Mouse (Mus musculus) 3134 (cell line): ENCODE data around the gene F2r.
A peak's percentile ranks its signal among the peaks of the same experiment; 100 is the strongest.

ENCODE experiments used
- DNase-seq: peaks from one replicate; pipeline ENCODE4 v3.0.0-alpha.2; 2011; ENCODE audit warnings: low spot score; ENCODE audit not compliant: insufficient read length; ENCODE audit errors: extremely low read depth

The F2r gene

GRCm38 (mm10) chr13:95597578-95597977 is 20.7 kb downstream of the F2r start:
- DNase-seq, result no peak

DNA sequence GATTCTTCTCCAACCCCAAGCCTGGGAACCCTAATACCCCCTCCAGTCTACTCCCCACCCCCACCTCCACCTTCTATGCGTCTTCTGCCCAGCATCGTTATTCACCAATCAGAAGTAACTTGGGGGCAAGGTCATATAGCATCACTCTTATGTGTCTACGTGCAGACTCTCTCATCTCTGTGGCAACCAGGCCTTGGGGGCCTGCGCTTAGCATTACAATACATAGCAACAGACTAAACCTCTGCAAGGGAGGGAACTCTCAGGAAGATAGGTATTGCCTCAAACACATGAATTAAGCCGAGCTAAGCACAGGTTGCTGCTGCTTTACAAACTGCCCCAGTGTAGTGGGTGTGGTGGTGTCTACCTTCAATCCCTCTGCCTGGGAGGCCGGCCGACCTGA is 21.6 kb downstream of the F2r start:
- no peak for DNase-seq

DNA sequence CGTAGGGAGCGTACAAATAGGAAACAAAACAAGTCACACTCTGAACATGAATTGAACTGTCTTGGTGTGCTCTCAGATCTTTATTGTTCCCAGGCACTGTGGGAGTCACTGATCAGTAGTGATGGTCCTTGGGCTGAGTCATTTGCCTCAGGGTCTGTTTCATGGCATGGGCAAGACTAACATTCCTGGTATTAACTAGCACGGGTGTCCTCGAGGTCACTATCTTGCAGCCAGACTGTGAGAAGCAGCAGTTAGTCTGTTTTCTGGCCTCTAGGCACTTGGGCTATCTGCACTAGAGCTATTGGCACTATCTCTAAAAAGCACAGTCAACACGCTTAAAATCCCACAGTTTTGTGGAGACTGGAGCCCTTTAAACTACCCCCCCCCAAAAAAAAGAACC is 22.4 kb downstream of the F2r start:
- DNase-seq, result no peak

DNA sequence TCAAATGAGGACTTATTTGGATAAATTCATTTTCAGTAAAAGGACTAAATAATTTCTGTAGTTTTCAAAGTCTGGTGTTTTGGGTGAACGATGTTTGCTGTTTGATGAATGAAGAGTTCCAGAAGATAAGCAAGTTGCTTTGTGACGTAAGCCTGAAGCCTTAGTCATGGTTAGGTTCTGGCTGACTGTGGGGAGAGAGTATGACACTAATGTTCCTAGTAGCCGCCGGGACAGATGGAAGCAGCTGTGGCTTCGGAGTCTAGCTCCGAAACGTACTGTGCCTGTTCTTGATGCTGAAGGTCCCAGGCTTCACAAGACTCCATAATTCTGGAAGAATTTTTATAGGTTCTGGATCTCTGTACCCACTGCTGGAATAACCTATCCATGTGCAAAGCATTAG is 22.9 kb downstream of the F2r start:
- no peak for DNase-seq

- no peak for DNase-seq
These were observed 25.4 kb downstream of the F2r start for GRCm38 (mm10) chr13:95592860-95593259.

DNA sequence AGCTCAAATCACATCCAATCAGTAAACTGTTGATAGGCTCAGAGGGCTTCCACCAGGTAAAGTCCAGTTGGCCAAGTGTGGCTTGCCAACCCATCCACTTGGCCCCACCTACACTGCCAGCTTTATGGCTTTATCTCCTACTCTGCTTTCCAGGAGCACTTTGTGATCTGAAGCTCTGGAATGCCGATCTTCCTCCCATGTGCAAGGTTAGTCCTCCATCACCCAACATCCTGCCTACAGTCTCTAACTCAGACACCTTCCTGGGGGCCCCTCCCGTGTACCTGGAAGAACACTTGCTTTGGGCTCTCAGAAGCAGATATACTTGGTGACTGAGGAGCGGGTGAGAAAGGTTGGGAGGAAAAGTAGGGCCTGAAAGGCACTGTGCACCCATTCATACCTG is 26.7 kb downstream of the F2r start:
- DNase-seq, result no peak

- no peak for DNase-seq
These were observed 30.7 kb downstream of the F2r start for GRCm38 (mm10) chr13:95587628-95588027.

- DNase-seq, result peak; percentile 24
These were observed 33.4 kb downstream of the F2r start for GRCm38 (mm10) chr13:95584898-95585297.

GRCm38 (mm10) chr13:95583237-95584189 is 34.8 kb downstream of the F2r start:
- DNase-seq, result no peak

GRCm38 (mm10) chr13:95581850-95582249 is 36.4 kb downstream of the F2r start:
- DNase-seq, result no peak

GRCm38 (mm10) chr13:95578016-95578697 is 40.1 kb downstream of the F2r start:
- no peak for DNase-seq

GRCm38 (mm10) chr13:95570877-95571276 is 47.4 kb downstream of the F2r start:
- no peak for DNase-seq

DNA sequence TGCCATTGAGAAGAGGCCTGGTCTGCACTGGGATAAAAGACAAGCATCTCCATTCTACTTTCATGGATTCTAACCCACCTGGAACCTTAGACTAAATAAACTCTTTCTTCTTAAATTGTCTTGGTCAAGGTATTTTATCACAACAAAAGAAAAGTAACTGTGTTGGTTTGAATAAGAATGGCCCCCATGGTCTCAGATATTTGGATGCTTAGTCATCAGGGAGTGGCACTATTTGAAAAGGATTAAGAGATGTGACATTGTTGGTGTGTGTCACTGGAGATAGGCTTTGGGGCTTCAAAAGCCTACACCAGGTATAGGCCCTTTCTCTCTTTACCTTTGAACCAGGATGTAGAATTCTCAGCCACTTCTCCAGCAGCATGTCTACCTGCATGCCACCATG is 49.0 kb downstream of the F2r start:
- DNase-seq, result no peak

DNA sequence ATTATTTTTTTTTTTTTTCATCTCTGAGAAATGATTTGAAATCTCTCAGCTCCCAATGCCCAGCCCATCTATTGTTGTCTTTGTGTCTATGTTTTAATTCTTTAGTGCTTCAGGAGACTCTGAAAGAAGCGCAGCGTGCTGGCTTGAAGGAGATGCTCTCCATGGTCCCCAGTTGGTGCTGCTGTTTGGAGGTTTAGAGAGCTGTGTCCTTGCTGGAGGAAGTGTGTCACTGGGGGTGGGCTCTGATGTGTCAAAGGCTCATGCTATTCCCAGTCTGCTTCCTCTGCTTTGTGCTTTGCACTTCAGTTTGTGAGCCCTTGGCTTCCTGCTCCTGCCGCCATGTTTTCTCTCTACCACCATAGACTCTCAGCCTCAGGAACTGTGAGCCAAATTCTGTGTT is 50.0 kb downstream of the F2r start:
- no peak for DNase-seq

DNA sequence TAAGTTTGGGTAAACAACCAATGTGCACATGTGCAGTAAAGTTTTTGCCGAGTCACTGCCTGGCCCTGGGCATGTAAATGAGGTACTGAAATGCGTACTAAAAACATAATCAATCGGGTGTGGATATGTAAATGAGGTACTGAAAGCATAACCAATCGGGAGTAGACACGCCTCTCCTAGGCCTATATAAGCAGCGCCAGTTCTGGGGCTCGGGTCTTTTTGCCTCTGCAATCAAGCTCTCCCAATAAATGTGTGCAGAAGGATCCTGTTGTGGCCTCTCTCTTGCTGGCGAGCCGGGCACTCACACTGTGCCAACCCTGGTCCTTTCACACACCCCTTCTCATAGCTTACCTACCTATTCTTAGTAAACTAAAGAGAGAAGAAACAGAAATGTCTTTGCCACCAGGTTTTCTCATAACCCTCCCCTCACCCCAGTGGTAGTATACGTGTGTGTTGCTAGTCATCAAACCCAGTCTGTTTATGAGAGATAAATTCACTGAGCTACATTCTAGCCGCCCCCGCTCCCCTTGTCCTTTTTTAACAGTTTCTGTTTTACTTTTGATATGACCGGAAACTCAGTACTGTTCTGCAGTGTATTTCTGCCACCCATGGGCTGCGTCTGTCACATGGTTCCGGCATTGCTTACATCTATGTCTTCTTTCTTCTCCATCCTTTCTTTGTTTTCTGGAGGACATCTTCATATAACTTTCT is 51.3 kb downstream of the F2r start:
- no peak for DNase-seq

DNA sequence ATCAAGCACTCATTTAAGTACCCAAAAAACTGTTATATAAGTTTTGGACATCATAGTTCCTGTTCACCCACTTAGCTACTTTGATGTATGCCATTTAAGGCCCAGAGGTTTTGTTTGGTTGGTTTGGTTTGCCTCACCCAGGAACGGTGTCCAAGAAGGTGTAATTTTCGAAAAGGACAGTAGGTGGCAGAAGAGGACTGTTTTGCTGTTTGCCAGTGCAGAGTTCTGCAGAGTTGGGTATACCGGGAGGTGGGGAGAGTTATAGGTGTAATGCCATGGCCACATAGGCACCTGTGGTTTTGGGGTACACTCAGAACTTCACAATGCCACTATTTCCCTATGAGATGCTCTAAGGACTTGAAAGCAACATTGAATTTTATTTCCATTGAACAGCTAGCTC is 54.6 kb downstream of the F2r start:
- DNase-seq, result no peak

DNA sequence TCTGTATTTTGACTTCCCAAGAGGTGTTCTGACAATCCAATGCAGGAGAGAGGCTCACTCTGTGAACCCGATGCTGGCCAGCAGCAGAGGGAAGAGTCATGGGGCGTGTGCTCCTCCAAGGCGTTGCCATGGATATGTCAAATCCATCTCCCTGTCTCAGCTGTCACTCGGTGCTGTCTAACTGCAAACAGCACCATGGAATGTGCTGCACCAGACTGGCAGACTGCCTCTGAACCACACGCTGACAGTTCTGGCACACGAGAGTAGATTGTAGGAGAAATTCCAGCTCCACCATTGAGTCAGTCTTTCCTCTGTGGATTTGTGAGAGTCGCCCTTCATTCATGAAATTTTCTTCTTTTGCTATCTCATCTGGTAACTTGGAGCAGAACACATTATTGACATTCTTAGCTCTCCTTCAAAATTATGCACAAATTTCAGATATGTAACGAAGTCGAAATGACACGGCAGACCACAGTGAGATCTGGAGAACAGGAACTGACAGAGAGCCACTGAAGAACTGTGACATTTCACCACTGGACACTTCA is 55.1 kb downstream of the F2r start:
- peak; percentile 28 for DNase-seq

DNA sequence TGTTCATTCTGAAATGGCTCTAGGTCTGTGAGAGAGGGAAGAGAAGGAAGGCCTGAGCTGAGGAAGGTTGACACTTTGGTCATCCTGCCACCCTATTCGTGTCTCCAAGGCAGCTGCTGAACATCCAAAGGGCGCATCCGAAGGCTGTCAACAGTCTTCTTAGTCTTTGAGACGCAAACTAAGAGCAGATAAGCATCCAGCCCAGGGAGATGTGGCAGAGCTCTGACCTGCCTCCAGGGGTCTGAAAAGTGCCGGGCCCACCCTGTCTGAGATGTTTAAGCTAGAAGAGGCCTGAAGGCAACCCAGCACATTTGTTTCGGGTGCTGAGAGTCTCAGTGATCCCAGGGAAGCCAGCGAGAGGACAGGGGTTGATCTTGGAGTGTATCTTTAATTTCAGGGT is 61.0 kb downstream of the F2r start:
- DNase-seq, result no peak

DNA sequence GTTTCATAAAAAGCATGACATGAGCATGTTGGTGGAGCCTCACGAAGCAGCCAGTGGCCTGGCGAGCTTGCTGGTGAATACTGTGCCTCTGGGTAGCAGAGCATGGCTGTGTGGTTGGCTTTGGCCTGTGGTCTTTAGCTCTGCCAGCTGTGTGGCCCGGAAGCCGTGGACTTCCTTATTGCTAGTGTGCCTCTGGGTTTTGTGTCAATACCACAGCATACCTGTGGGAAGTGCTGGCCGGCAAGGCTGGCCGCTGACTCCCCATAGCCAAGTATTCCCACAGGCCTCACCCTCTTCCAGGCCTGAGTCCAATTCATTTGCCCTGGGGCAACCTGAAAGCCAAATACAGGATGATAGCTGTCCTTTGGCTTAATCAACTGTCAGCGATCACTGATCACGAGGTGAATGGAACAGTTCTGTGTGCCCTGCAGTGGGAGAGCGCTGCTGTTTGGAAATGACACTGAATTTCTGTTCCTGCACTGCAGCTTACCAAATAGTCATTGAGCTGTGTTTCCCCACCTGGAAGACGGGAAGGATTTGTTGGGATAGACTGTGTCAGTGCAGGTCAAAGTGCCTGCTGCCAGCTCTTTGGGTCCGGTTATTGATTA is 64.3 kb downstream of the F2r start:
- peak; percentile 83 for DNase-seq
